Mouse (Mus musculus): Measurements from ENCODE around the gene Rb1. TPM values are rescaled to one million over a fixed set of nuclear protein-coding genes. Genes with fewer than 3 reads are reported as not detected.

The Rb1 gene
- polyA plus RNA-seq, 1 experiment: 16.2 TPM

- no peak for TF ChIP-seq GATA1 (IDR thresholded peaks at IDR 0.05; ENCODE audit: low read length)
Measured at GRCm38 (mm10) chr14:73253453-73254251, 72.0 kb downstream of the Rb1 start.

DNA sequence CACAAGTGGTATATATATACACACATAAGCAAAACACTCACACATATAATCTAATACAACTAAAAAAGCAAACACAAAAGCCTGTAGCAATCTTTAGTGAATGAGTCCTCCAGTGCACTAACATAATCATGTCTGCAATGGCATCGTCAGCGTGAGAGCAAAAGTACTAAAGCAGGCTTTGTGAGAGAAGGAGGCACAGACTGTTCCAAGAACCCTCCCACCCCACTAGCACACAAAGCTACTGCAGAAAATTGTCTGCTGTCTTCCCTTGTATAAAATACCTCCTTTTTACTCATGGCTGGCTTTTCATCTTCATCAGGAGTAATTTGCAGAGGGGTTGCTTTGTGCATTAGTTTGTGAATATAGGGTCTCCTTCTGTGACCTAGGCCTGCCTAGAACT, 73.3 kb downstream of the Rb1 start:
- TF ChIP-seq GATA1 (IDR thresholded peaks at IDR 0.05; ENCODE audit: low read length): no peak

GRCm38 (mm10) chr14:73250056-73250455, 75.6 kb downstream of the Rb1 start:
- TF ChIP-seq GATA1 (IDR thresholded peaks at IDR 0.05; ENCODE audit: low read length): no peak

- no peak for TF ChIP-seq GATA1 (IDR thresholded peaks at IDR 0.05; ENCODE audit: low read length)
Measured at GRCm38 (mm10) chr14:73244061-73244597, 81.5 kb downstream of the Rb1 start.

- no peak for TF ChIP-seq GATA1 (IDR thresholded peaks at IDR 0.05; ENCODE audit: low read length)
Measured at GRCm38 (mm10) chr14:73239857-73240256, 85.8 kb downstream of the Rb1 start.

GRCm38 (mm10) chr14:73239291-73239690, 86.3 kb downstream of the Rb1 start:
- no peak for TF ChIP-seq GATA1 (IDR thresholded peaks at IDR 0.05; ENCODE audit: low read length)

- no peak for TF ChIP-seq GATA1 (IDR thresholded peaks at IDR 0.05; ENCODE audit: low read length)
Measured at GRCm38 (mm10) chr14:73238498-73239250, 86.9 kb downstream of the Rb1 start.

GRCm38 (mm10) chr14:73237848-73238321, 87.7 kb downstream of the Rb1 start, which contains the start of gene Lpar6:
TSS of gene Lpar6 (plus strand) at chr14:73237895.
- TF ChIP-seq GATA1 (IDR thresholded peaks at IDR 0.05; ENCODE audit: low read length): no peak

DNA sequence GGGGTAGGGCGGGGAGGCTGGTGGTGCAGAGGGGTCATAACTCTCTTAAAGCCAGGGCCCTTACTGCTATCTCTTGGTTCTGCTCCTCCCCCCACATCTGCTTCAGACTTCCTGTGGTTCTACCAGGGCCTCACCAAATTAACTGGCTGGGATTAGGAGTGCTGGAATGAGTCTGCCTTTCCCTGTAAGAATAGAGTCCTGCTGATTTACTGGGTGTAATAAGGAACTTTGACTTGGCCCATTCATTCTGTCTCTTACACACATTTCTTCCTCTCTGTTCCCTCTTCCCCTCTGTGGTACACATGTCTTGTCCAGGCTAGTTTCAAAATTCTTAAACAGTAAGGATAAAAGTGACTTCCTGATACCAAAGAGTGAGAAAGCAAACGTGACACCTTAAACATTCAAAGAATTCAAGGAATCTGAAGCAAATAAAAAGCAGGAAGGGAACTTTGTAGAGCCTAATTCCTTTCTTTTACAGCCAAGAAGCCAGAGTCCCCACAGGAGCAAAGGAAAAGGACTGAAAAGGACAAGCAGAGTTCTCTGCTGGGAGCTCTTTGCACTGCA, 91.1 kb downstream of the Rb1 start:
- TF ChIP-seq GATA1 (IDR thresholded peaks at IDR 0.05; ENCODE audit: low read length): no peak

DNA sequence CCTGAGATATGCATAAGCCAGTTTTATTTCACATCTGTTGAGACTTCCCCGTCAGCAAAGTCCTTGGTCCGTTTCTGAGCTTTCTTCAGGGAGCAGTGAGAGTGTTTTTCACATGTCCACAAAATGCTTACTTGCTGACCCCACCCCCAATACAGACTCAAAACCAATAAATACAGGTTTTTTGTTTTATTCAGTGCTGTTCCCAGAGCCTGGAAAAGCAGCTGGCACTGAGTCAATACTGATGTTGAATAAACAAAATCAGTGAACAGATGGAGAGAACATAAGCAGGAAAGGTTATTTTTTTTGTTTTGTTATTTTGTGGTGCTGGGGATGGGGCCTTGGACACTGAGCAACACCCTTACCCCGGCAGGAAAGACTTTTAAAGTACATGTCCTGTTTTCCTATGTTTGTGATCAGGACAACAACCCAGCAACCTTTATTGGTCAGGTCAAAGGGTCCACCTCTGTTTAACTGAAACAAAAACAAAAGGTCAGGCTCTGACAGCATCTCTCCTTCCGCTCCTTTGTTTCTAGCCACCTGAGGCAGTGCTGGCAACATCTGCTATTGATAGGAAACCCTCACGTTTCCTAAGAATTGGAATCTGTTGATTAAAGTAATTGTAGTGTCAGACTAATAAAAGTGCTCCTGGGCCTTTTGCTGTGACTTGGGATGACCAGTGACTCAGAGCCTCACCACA, 94.2 kb downstream of the Rb1 start:
- TF ChIP-seq GATA1 (IDR thresholded peaks at IDR 0.05; ENCODE audit: low read length): no peak

DNA sequence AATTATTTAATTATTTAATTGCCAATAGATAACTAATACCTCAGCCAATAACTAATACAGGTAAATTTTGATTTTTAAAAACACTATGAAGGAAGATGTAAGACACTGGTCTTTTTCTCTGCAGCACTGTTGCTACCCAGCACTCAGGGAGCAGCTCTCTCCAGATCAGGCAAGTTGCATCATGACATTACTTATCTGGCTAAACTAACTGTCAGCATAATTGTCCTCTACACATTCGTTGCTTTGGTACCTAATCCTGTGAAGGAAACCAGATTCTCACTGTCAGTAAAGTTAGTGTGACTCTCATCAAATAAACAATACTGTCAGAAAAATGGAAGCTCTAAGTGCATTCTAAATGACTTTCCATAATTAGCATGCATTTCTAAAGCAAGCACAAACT, 98.8 kb downstream of the Rb1 start:
- no peak for TF ChIP-seq GATA1 (IDR thresholded peaks at IDR 0.05; ENCODE audit: low read length)

GRCm38 (mm10) chr14:73226346-73226745, 99.3 kb downstream of the Rb1 start:
- no peak for TF ChIP-seq GATA1 (IDR thresholded peaks at IDR 0.05; ENCODE audit: low read length)

- TF ChIP-seq GATA1 (IDR thresholded peaks at IDR 0.05; ENCODE audit: low read length): no peak
Measured at GRCm38 (mm10) chr14:73222316-73222970, 103.2 kb downstream of the Rb1 start.

GRCm38 (mm10) chr14:73217062-73217461, 108.6 kb downstream of the Rb1 start:
- TF ChIP-seq GATA1 (IDR thresholded peaks at IDR 0.05; ENCODE audit: low read length): no peak

DNA sequence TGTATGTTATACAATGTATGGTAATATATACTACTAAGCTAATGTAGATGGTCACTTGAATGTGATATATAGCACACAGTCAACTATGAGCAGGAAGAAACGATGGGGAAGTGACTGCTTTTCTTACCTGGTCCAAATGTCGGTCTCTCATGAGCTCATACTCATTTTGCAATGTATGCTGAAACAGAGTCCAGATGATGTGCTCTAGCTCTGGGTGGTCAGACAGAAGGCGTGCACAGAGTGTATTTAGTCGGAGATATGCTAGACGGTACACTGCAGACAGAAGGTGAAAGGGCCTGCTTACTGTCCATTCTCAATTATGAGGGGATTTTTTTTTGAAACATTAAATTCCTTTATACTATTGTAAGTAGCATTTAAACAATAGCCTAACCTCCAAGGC, 114.1 kb downstream of the Rb1 start:
- TF ChIP-seq GATA1 (IDR thresholded peaks at IDR 0.05; ENCODE audit: low read length): no peak
